Mouse (Mus musculus) T-helper 2 cell (primary cell): Measurements from ENCODE around the gene Phf11b.
"Not testable (repeated sequence)": the region's sequence is repeated elsewhere in the genome, so short reads cannot be mapped to it uniquely, and the experiment has no call there.

Experiments used
- in situ Hi-C: fragments of 300-600 bp; cut with MboI, MseI; formaldehyde crosslinking; loops from one replicate; pipeline ENCODE4 v1.15.1; 2025; ENCODE audit warnings: high pct_unique_total_duplicates

Gene Phf11b

GRCm38 (mm10) chr14:59341189-59341588 lies at the start of gene Phf11b:
Gene Phf11b (minus strand): TSS chr14:59341351.
- in situ Hi-C loops, result not testable (repeated sequence)

DNA sequence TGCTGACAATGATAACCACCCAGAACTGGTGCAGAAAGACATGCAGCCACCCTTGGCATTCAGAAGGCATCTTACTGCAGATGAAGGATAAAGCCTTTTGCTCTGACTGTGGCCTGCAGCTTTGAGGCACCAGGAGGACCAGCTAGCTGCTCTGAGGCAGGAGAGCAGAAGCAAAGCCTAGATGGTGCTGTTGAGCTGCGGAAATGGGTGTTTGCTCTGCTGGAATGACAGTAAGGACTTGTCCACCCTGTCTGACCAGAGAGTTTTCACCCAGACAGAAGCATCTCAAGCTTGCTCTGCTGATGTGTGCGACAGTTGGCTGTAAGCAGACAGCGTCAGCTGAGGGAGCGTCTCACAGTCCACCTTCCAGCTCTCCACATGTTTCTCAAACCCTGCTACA lies 49.0 kb upstream of the Phf11b start:
- in situ Hi-C loops, result not testable (repeated sequence)

- in situ Hi-C loops, result no loop called here
These were observed 48.4 kb upstream of the Phf11b start for GRCm38 (mm10) chr14:59389532-59389931.

DNA sequence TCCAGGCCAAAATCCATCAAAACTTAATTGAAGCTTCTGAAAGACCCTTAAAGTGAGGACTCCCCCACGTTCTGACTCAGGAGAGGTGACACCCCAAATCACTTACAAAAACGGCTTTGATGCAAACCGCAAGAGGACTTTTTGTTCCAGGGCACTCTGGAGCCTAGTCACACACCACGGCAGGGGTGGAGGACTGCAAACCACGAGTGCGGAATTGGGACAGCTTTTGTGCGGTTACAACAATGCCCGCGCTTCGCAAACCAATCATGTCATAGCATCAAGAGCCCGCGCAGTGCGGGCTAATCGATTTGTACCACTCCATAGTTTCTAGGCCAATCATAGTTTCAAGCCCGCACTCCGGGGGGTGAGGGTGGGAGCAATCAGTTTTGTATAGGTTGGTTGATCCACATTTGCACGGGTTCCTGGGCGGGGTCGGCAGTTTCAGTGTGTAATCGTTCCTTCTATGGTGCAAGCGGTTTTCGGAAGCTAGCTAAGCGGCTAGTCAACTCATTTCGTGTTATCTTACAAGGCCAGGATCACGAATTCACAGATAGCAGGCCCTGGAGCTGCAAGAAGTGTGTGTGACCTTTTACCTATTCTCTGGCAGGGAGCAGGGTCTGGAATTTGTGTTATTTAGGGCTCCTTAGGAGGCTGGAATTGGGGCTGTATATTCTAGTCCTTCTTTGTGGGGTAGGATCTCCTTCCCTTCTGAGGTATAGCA lies 29.4 kb upstream of the Phf11b start:
- in situ Hi-C loops, result no loop called here

GRCm38 (mm10) chr14:59366386-59367105 lies 25.4 kb upstream of the Phf11b start:
- in situ Hi-C loops, result no loop called here

GRCm38 (mm10) chr14:59365244-59365644 lies 24.1 kb upstream of the Phf11b start, which contains the start of gene Phf11d:
Gene Phf11d (minus strand): TSS chr14:59365470.
- in situ Hi-C loops, result no loop called here

DNA sequence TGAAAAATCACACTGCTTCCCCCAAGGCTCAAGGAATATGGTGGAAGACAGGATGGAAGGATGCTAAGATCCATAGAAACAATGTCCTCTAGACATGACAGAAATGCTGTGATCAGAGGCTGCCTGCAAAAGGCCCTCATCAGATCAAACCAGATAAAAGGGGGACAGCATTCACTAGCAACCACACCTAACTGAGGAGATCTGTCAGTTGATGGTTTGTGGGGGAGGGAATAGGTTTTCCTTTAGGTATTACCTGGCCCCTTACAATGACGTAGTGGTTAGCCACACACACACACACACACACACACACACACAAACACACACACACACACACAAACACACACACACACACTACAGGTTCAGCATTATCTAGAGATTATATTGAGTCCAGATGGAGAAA lies 1.6 kb downstream of the Phf11b start:
- in situ Hi-C loops, result loop anchor here (5.0 to 10.0 kb wide), 2 partner anchors 82 to 215 kb away; no protein-coding TSS in a partner anchor

GRCm38 (mm10) chr14:59336056-59336455 lies 5.1 kb downstream of the Phf11b start:
- in situ Hi-C loops, result loop anchor here (5.0 to 10.0 kb wide), 2 partner anchors 79 to 219 kb away; no protein-coding TSS in a partner anchor

GRCm38 (mm10) chr14:59330499-59330898 lies 10.7 kb downstream of the Phf11b start:
- in situ Hi-C loops, result loop anchor here (10.0 kb wide), 1 partner anchor 224 kb away; no protein-coding TSS in a partner anchor

GRCm38 (mm10) chr14:59319970-59320369 lies 21.2 kb downstream of the Phf11b start:
- in situ Hi-C loops, result not testable (repeated sequence)

GRCm38 (mm10) chr14:59319036-59319435 lies 22.1 kb downstream of the Phf11b start:
- in situ Hi-C loops, result not testable (repeated sequence)

GRCm38 (mm10) chr14:59297391-59297790 lies 43.8 kb downstream of the Phf11b start, which contains the start of gene Phf11a:
Gene Phf11a (minus strand): TSS chr14:59297522.
- in situ Hi-C loops, result not testable (repeated sequence)

- in situ Hi-C loops, result not testable (repeated sequence)
These were observed 49.4 kb downstream of the Phf11b start for GRCm38 (mm10) chr14:59291769-59292168.

- in situ Hi-C loops, result not testable (repeated sequence)
These were observed 66.2 kb downstream of the Phf11b start for GRCm38 (mm10) chr14:59274961-59275360.
